Mouse (Mus musculus) forebrain, embryonic 15.5 days (tissue): ENCODE measurements around the gene Pax6. TPM values are rescaled to one million over a fixed set of nuclear protein-coding genes. Genes with fewer than 3 reads are reported as not detected.
A peak's percentile ranks its signal among the peaks of the same experiment; 100 is the strongest.

Source experiments
- ATAC-seq: fragments of 200-750 bp; cut with Nextera tagmentation; replicated peaks from 2 replicates; pipeline ENCODE4 v1.8.0; 2017; ENCODE audit warnings: mild to moderate bottlenecking, moderate TSS enrichment, moderate library complexity
- H3K27ac ChIP-seq: fragments of 300-500 bp; sonication (generic); replicated peaks from 2 replicates; pipeline ENCODE4 v1.5.1; 2015; ENCODE audit warnings: mild to moderate bottlenecking, inconsistent platforms
- H3K27me3 ChIP-seq: fragments of 300-500 bp; sonication (generic); 2 replicates; pipeline ENCODE4 v1.6.1; 2015; ENCODE audit warnings: inconsistent platforms
- H3K36me3 ChIP-seq: fragments of 300-500 bp; sonication (generic); 2 replicates; pipeline ENCODE4 v1.6.1; 2015; ENCODE audit warnings: mild to moderate bottlenecking, inconsistent platforms
- H3K4me1 ChIP-seq: fragments of 300-500 bp; sonication (generic); 2 replicates; pipeline ENCODE4 v1.6.1; 2015; ENCODE audit warnings: inconsistent platforms
- H3K4me2 ChIP-seq: fragments of 300-500 bp; sonication (generic); replicated peaks from 2 replicates; pipeline ENCODE4 v1.6.1; 2015; ENCODE audit warnings: mild to moderate bottlenecking, inconsistent platforms
- H3K4me3 ChIP-seq: fragments of 300-500 bp; sonication (generic); 2 replicates; pipeline ENCODE4 v1.5.1; 2015; ENCODE audit warnings: mild to moderate bottlenecking, inconsistent platforms
- H3K9ac ChIP-seq: fragments of 300-500 bp; sonication (generic); replicated peaks from 2 replicates; pipeline ENCODE4 v1.6.1; 2015; ENCODE audit warnings: mild to moderate bottlenecking, inconsistent platforms
- H3K9me3 ChIP-seq: fragments of 300-500 bp; sonication (generic); 2 replicates; pipeline ENCODE4 v1.6.1; 2016; ENCODE audit warnings: inconsistent platforms
- WGBS: fragments of 180-500 bp; shearing (Covaris S2); methylation state at CpG from one replicate; pipeline ENCODE4 v1.1.7; 2015; ENCODE audit warnings: mixed read lengths; 5-methylcytosine and 5-hydroxymethylcytosine counted together
- polyA plus RNA-seq: library from polyadenylated mRNA; unstranded; fragments of >200 nt; fragmentation: Nextera tagmentation; extraction: Ambion mirVana; gene quantifications from 2 replicates; pipeline ENCODE4 v1.2.1, GENCODE M21; 2015

The Pax6 gene
- polyA plus RNA-seq, 1 experiment from 2014 or later, result 45.0 TPM

- Histone ChIP-seq H3K4me3 (no peak overlapping the region), H3K27me3 (peaks cover 71% of the 10 kb centered on the region), H3K36me3 (no peaks in the 10 kb centered on the region), H3K9me3 (no peaks in the 10 kb centered on the region), H3K4me1 (peaks cover 49% of the 10 kb centered on the region), H3K9ac (no peak overlapping the region), H3K4me2 (no peak overlapping the region), H3K27ac (no peak overlapping the region)
- no peak for ATAC-seq
- 47% methylated on average over 5 of the region's 5 CpGs for WGBS
Observed at GRCm38 (mm10) chr2:105665491-105666250, 3.0 kb upstream of the Pax6 start.

GRCm38 (mm10) chr2:105666331-105666730 lies 2.4 kb upstream of the Pax6 start:
- peaks cover 75% of the 10 kb centered on the region for H3K27me3 ChIP-seq
- H3K4me2 ChIP-seq, result no peak overlapping the region
- no peak overlapping the region for H3K9ac ChIP-seq
- H3K36me3 ChIP-seq, result no peaks in the 10 kb centered on the region
- H3K27ac ChIP-seq, result no peak overlapping the region
- H3K9me3 ChIP-seq, result no peaks in the 10 kb centered on the region
- peaks cover 45% of the 10 kb centered on the region for H3K4me1 ChIP-seq
- WGBS, result 52% methylated on average over 6 of the region's 6 CpGs
- H3K4me3 ChIP-seq, result no peak overlapping the region
- no peak for ATAC-seq

- Histone ChIP-seq H3K4me2 (no peak overlapping the region), H3K4me1 (peaks cover 46% of the 10 kb centered on the region), H3K4me3 (0 out of 2 replicates have a peak overlapping the region, but pooled peaks have one; percentile 1)
Observed at GRCm38 (mm10) chr2:105666763-105667625, 1.7 kb upstream of the Pax6 start.

GRCm38 (mm10) chr2:105667626-105667950 lies 1.1 kb upstream of the Pax6 start:
- Histone ChIP-seq H3K27ac (no peak overlapping the region), H3K4me2 (no peak overlapping the region), H3K27me3 (peaks cover 79% of the 10 kb centered on the region), H3K9me3 (no peaks in the 10 kb centered on the region), H3K36me3 (no peaks in the 10 kb centered on the region), H3K9ac (no peak overlapping the region), H3K4me3 (0 out of 2 replicates have a peak overlapping the region, but pooled peaks have one; percentile 1), H3K4me1 (peaks cover 41% of the 10 kb centered on the region)
- 9% methylated on average over 11 of the region's 11 CpGs for WGBS
- no peak for ATAC-seq

More at GRCm38 (mm10) chr2:105666763-105667625, 1.7 kb upstream of the Pax6 start:
- no peaks in the 10 kb centered on the region for H3K9me3 ChIP-seq
- ATAC-seq, result no peak
- H3K27ac ChIP-seq, result no peak overlapping the region
- H3K9ac ChIP-seq, result no peak overlapping the region
- peaks cover 79% of the 10 kb centered on the region for H3K27me3 ChIP-seq
- H3K36me3 ChIP-seq, result no peaks in the 10 kb centered on the region
- 14% methylated on average over 41 of the region's 41 CpGs for WGBS

GRCm38 (mm10) chr2:105669371-105669861 lies 716 bp downstream of the Pax6 start:
- Histone ChIP-seq H3K9me3 (no peaks in the 10 kb centered on the region), H3K27ac (0 out of 2 replicates have a peak overlapping the region, but pooled peaks have one; percentile 19), H3K4me3 (peak overlapping the region; percentile 41), H3K27me3 (peaks cover 70% of the 10 kb centered on the region), H3K4me2 (peak overlapping the region; percentile 83), H3K9ac (peak overlapping the region; percentile 44), H3K36me3 (no peaks in the 10 kb centered on the region), H3K4me1 (peaks cover 55% of the 10 kb centered on the region)
- no peak for ATAC-seq
- WGBS, result under 1% methylated on average over 35 of the region's 35 CpGs

GRCm38 (mm10) chr2:105669881-105670730 lies 1.4 kb downstream of the Pax6 start:
- no peak for ATAC-seq
- H3K27ac ChIP-seq, result 0 out of 2 replicates have a peak overlapping the region, but pooled peaks have one; percentile 19
- 3% methylated on average over 29 of the region's 29 CpGs for WGBS
- H3K27me3 ChIP-seq, result peaks cover 64% of the 10 kb centered on the region
- no peaks in the 10 kb centered on the region for H3K9me3 ChIP-seq
- H3K4me3 ChIP-seq, result peak overlapping the region; percentile 41
- peaks cover 62% of the 10 kb centered on the region for H3K4me1 ChIP-seq
- H3K36me3 ChIP-seq, result no peaks in the 10 kb centered on the region
- peak overlapping the region; percentile 44 for H3K9ac ChIP-seq
- H3K4me2 ChIP-seq, result peak overlapping the region; percentile 83

- WGBS, result 14% methylated on average over 6 of the region's 6 CpGs
- peak overlapping the region; percentile 83 for H3K4me2 ChIP-seq
- no peaks in the 10 kb centered on the region for H3K36me3 ChIP-seq
- H3K27ac ChIP-seq, result peak overlapping the region; percentile 12; the same call in 1 of the 2 replicates
- H3K9ac ChIP-seq, result peak overlapping the region; percentile 44; the same call in 1 of the 2 replicates
- peak overlapping the region; percentile 41 for H3K4me3 ChIP-seq
- no peaks in the 10 kb centered on the region for H3K9me3 ChIP-seq
- H3K4me1 ChIP-seq, result peaks cover 67% of the 10 kb centered on the region
- no peak for ATAC-seq
- H3K27me3 ChIP-seq, result peaks cover 58% of the 10 kb centered on the region
Observed at GRCm38 (mm10) chr2:105670731-105671095, 2.0 kb downstream of the Pax6 start.

GRCm38 (mm10) chr2:105671116-105671797 lies 2.6 kb downstream of the Pax6 start:
- Histone ChIP-seq H3K4me1 (peaks cover 73% of the 10 kb centered on the region), H3K4me3 (peak overlapping the region; percentile 41), H3K4me2 (peak overlapping the region; percentile 83), H3K27me3 (peaks cover 53% of the 10 kb centered on the region), H3K9ac (peak overlapping the region; percentile 44; the same call in 1 of the 2 replicates), H3K27ac (peak overlapping the region; percentile 12), H3K9me3 (no peaks in the 10 kb centered on the region), H3K36me3 (no peaks in the 10 kb centered on the region)
- ATAC-seq, result no peak
- 14% methylated on average over 9 of the region's 9 CpGs for WGBS

- H3K4me1 ChIP-seq, result peaks cover 71% of the 10 kb centered on the region
- 10% methylated on average over 25 of the region's 25 CpGs for WGBS
- peak overlapping the region; percentile 41 for H3K4me3 ChIP-seq
- H3K27me3 ChIP-seq, result peaks cover 46% of the 10 kb centered on the region
- no peaks in the 10 kb centered on the region for H3K9me3 ChIP-seq
- no peak for ATAC-seq
- peak overlapping the region; percentile 88 for H3K27ac ChIP-seq
- H3K9ac ChIP-seq, result peak overlapping the region; percentile 44
- H3K36me3 ChIP-seq, result no peaks in the 10 kb centered on the region
- peak overlapping the region; percentile 83 for H3K4me2 ChIP-seq
Observed at GRCm38 (mm10) chr2:105671798-105672595, 3.3 kb downstream of the Pax6 start.

GRCm38 (mm10) chr2:105672596-105672960 lies 3.9 kb downstream of the Pax6 start:
- Histone ChIP-seq H3K4me1 (peaks cover 65% of the 10 kb centered on the region), H3K4me2 (peak overlapping the region; percentile 83), H3K4me3 (peak overlapping the region; percentile 41), H3K27ac (peak overlapping the region; percentile 88), H3K36me3 (no peaks in the 10 kb centered on the region), H3K27me3 (peaks cover 41% of the 10 kb centered on the region), H3K9me3 (no peaks in the 10 kb centered on the region), H3K9ac (peak overlapping the region; percentile 44)
- no peak for ATAC-seq
- WGBS, result 2% methylated on average over 16 of the region's 16 CpGs
